Mouse (Mus musculus) neural tube, embryonic 11.5 days (tissue): ENCODE results near the gene Pi4kb. TPM values are rescaled to one million over a fixed set of nuclear protein-coding genes. Genes with fewer than 3 reads are reported as not detected.
A peak's percentile ranks its signal among the peaks of the same experiment; 100 is the strongest.

ENCODE experiments used
- ATAC-seq: fragments of 200-750 bp; cut with Nextera tagmentation; 2 replicates; pipeline ENCODE4 v1.8.0; 2017; ENCODE audit warnings: moderate number of reproducible peaks, mild to moderate bottlenecking, moderate TSS enrichment, moderate library complexity; ENCODE audit not compliant: insufficient read depth, low FRiP score, low TSS enrichment
- DNase-seq: peaks from one replicate; pipeline ENCODE4 v3.0.0-alpha.2; 2015; ENCODE audit warnings: low spot score
- H3K27ac ChIP-seq: fragments of 300-500 bp; sonication (generic); 2 replicates; pipeline ENCODE4 v1.5.1; 2014; ENCODE audit warnings: low read depth, mild to moderate bottlenecking, low read length
- H3K27me3 ChIP-seq: fragments of 300-500 bp; sonication (generic); 2 replicates; pipeline ENCODE4 v1.6.1; 2014; ENCODE audit warnings: mild to moderate bottlenecking, low read length, mixed read lengths; ENCODE audit not compliant: control insufficient read depth, insufficient read depth
- H3K36me3 ChIP-seq: fragments of 300-500 bp; sonication (generic); 2 replicates; pipeline ENCODE4 v1.6.1; 2014; ENCODE audit warnings: mild to moderate bottlenecking, low read length, moderate library complexity, mixed read lengths; ENCODE audit not compliant: control insufficient read depth, insufficient read depth
- H3K4me1 ChIP-seq: fragments of 300-500 bp; sonication (generic); 2 replicates; pipeline ENCODE4 v1.6.1; 2014; ENCODE audit warnings: low read length, mixed read lengths; ENCODE audit not compliant: control insufficient read depth, insufficient read depth
- H3K4me2 ChIP-seq: fragments of 300-500 bp; sonication (generic); 2 replicates; pipeline ENCODE4 v1.6.1; 2014; ENCODE audit warnings: low read depth, mild to moderate bottlenecking, moderate library complexity
- H3K4me3 ChIP-seq: fragments of 300-500 bp; sonication (generic); 2 replicates; pipeline ENCODE4 v1.5.1; 2014; ENCODE audit warnings: low read depth, low read length
- H3K9ac ChIP-seq: fragments of 300-500 bp; sonication (generic); 2 replicates; pipeline ENCODE4 v1.6.1; 2014; ENCODE audit warnings: mild to moderate bottlenecking, low read length
- H3K9me3 ChIP-seq: fragments of 300-500 bp; sonication (generic); 2 replicates; pipeline ENCODE4 v1.6.1; 2016; ENCODE audit warnings: low read length; ENCODE audit not compliant: control insufficient read depth
- WGBS: fragments of 180-500 bp; shearing (Covaris S2); extraction: QIAGEN DNeasy Blood & Tissue Kit; methylation state at CpG from one replicate; pipeline ENCODE4 v1.1.7; 2014; 5-methylcytosine and 5-hydroxymethylcytosine counted together
- polyA plus RNA-seq: library from polyadenylated mRNA; unstranded; fragments of >200 nt; fragmentation: Nextera tagmentation; extraction: Ambion mirVana; gene quantifications from 2 replicates; pipeline ENCODE4 v1.2.1, GENCODE M21; 2014

The Pi4kb gene
- polyA plus RNA-seq, 1 experiment from 2014 or later = 24.8 TPM

GRCm38 (mm10) chr3:94949645-94950044, 24.9 kb upstream of the Pi4kb start:
- Histone ChIP-seq H3K4me1 (no peaks in the 10 kb centered on the region), H3K9ac (no peak overlapping the region), H3K27me3 (no peaks in the 10 kb centered on the region), H3K9me3 (no peaks in the 10 kb centered on the region), H3K36me3 (no peaks in the 10 kb centered on the region), H3K4me3 (no peak overlapping the region), H3K27ac (no peak overlapping the region), H3K4me2 (no peak overlapping the region)
- ATAC-seq = no peak
- WGBS = 90% methylated on average over 3 of the region's 3 CpGs
- no peak for DNase-seq

DNA sequence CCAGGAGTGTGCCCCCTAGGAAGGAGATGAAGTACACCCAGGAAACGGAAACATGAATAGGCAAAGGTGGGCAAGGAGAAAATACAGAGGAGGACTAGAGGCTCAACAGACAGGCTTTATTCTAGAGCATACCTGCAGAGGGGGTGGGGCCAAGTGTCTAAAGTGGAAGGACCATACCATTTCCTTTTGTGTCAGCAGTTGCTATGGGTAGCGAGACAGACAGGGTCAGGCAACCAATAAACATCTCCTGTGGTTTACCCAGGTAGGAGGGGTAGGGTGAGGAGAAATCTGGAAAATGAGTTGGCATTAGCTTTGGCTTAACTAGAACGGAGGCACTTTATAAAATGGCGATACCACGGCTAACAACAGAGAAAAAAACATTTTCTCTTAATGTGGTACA, 21.7 kb upstream of the Pi4kb start:
- Histone ChIP-seq H3K4me1 (peaks cover 6% of the 10 kb centered on the region; the same call in 1 of the 2 replicates), H3K9ac (no peak overlapping the region), H3K27ac (no peak overlapping the region), H3K36me3 (peaks cover 2% of the 10 kb centered on the region; the same call in 1 of the 2 replicates), H3K9me3 (no peaks in the 10 kb centered on the region), H3K4me3 (no peak overlapping the region), H3K27me3 (no peaks in the 10 kb centered on the region), H3K4me2 (no peak overlapping the region)
- ATAC-seq (no peak), DNase-seq (no peak)
- 70% methylated on average over 5 of the region's 5 CpGs for WGBS

- peak overlapping the region; percentile 74 for H3K9ac ChIP-seq
- peak overlapping the region; percentile 87; the same call in 1 of the 2 replicates for H3K27ac ChIP-seq
- peaks cover 6% of the 10 kb centered on the region; the same call in 1 of the 2 replicates for H3K4me1 ChIP-seq
- peaks cover 2% of the 10 kb centered on the region; the same call in 1 of the 2 replicates for H3K36me3 ChIP-seq
- peak overlapping the region; percentile 60 for H3K4me2 ChIP-seq
- DNase-seq (no peak), ATAC-seq (no peak)
- H3K9me3 ChIP-seq = no peaks in the 10 kb centered on the region
- WGBS = 25% methylated on average over 9 of the region's 9 CpGs
- peak overlapping the region; percentile 65 for H3K4me3 ChIP-seq
- H3K27me3 ChIP-seq = no peaks in the 10 kb centered on the region
Observed at GRCm38 (mm10) chr3:94953384-94953763, 21.2 kb upstream of the Pi4kb start.

GRCm38 (mm10) chr3:94953764-94954616, 20.5 kb upstream of the Pi4kb start, which contains the start of gene Rfx5:
Gene Rfx5 (plus strand): TSS chr3:94954075.
- under 1% methylated on average over 50 of the region's 50 CpGs for WGBS
- ATAC-seq = peak; percentile 96
- peak within 1 kb of the TSS; percentile 87 for H3K27ac ChIP-seq

DNA sequence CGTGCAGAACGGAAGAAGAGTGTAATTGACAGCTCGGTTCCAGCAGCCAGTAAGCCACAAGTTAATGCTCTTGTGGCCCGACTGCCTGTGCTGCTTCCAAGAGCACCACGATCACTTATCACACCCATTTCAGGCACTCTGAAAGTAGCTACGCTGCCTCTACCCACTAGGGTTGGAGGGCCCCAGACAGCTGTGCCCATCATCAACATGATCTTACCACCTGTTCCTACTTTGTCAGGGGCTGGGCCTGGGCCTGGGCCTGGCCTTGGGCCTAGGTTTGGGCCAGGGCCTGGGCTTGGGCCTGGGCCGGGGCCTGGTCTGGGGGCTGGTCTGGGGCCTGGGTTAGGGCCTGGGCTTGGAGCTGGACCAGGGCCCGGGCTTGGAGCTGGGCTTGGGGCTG, 16.2 kb upstream of the Pi4kb start:
- H3K9me3 ChIP-seq = no peaks in the 10 kb centered on the region
- no peak overlapping the region for H3K4me2 ChIP-seq
- 87% methylated on average over 8 of the region's 8 CpGs for WGBS
- H3K36me3 ChIP-seq = peaks cover 2% of the 10 kb centered on the region; the same call in 1 of the 2 replicates
- no peaks in the 10 kb centered on the region for H3K27me3 ChIP-seq
- H3K4me1 ChIP-seq = peaks cover 6% of the 10 kb centered on the region; the same call in 1 of the 2 replicates
- H3K9ac ChIP-seq = no peak overlapping the region
- DNase-seq = no peak
- H3K27ac ChIP-seq = no peak overlapping the region
- no peak for ATAC-seq
- no peak overlapping the region for H3K4me3 ChIP-seq

More at GRCm38 (mm10) chr3:94953764-94954616, 20.5 kb upstream of the Pi4kb start, which contains the start of gene Rfx5:
- DNase-seq = peak; percentile 89
- H3K4me1 ChIP-seq = peaks cover 6% of the 10 kb centered on the region; the same call in 1 of the 2 replicates
- no peaks in the 10 kb centered on the region for H3K27me3 ChIP-seq
- H3K36me3 ChIP-seq = peaks cover 2% of the 10 kb centered on the region; the same call in 1 of the 2 replicates
- H3K9ac ChIP-seq = peak within 1 kb of the TSS; percentile 74
- H3K4me2 ChIP-seq = peak within 1 kb of the TSS; percentile 60
- no peaks in the 10 kb centered on the region for H3K9me3 ChIP-seq
- H3K4me3 ChIP-seq = peak within 1 kb of the TSS; percentile 65

- Histone ChIP-seq H3K27me3 (no peaks in the 10 kb centered on the region), H3K4me2 (no peak overlapping the region), H3K4me3 (no peak overlapping the region), H3K27ac (no peak overlapping the region), H3K36me3 (peaks cover 2% of the 10 kb centered on the region; the same call in 1 of the 2 replicates), H3K4me1 (peaks cover 5% of the 10 kb centered on the region; the same call in 1 of the 2 replicates), H3K9me3 (no peaks in the 10 kb centered on the region), H3K9ac (no peak overlapping the region)
- WGBS = 58% methylated on average over 8 of the region's 8 CpGs
- ATAC-seq = no peak
- no peak for DNase-seq
Observed at GRCm38 (mm10) chr3:94959871-94960270, 14.7 kb upstream of the Pi4kb start.

GRCm38 (mm10) chr3:94960322-94960721, 14.2 kb upstream of the Pi4kb start:
- H3K4me3 ChIP-seq = no peak overlapping the region
- no peaks in the 10 kb centered on the region for H3K27me3 ChIP-seq
- no peak overlapping the region for H3K4me2 ChIP-seq
- no peak overlapping the region for H3K9ac ChIP-seq
- H3K27ac ChIP-seq = no peak overlapping the region
- peaks cover 2% of the 10 kb centered on the region; the same call in 1 of the 2 replicates for H3K36me3 ChIP-seq
- DNase-seq (no peak), ATAC-seq (no peak)
- H3K9me3 ChIP-seq = no peaks in the 10 kb centered on the region
- H3K4me1 ChIP-seq = peaks cover under 1% of the 10 kb centered on the region; the same call in 1 of the 2 replicates
- 59% methylated on average over 5 of the region's 5 CpGs for WGBS

GRCm38 (mm10) chr3:94964989-94965388, 9.5 kb upstream of the Pi4kb start:
- no peak overlapping the region for H3K4me2 ChIP-seq
- ATAC-seq (no peak), DNase-seq (no peak)
- no peak overlapping the region for H3K27ac ChIP-seq
- no peaks in the 10 kb centered on the region for H3K36me3 ChIP-seq
- 97% methylated on average over 1 of the region's 1 CpGs for WGBS
- H3K9ac ChIP-seq = no peak overlapping the region
- no peaks in the 10 kb centered on the region for H3K27me3 ChIP-seq
- no peak overlapping the region for H3K4me3 ChIP-seq
- H3K9me3 ChIP-seq = no peaks in the 10 kb centered on the region
- H3K4me1 ChIP-seq = no peaks in the 10 kb centered on the region
